Mouse (Mus musculus) C2C12 (cell line): ENCODE results near the gene Gpr4. TPM values are rescaled to one million over a fixed set of nuclear protein-coding genes. Genes with fewer than 3 reads are reported as not detected.

Experiments
- H3K27me3 ChIP-seq: one replicate; pipeline ENCODE4 v1.6.1; 2011; ENCODE audit not compliant: control insufficient read depth, insufficient read depth, insufficient read length
- H3K36me3 ChIP-seq: one replicate; pipeline ENCODE4 v1.6.1; 2011; ENCODE audit not compliant: control insufficient read depth, insufficient read depth
- H3K4me3 ChIP-seq: one replicate; pipeline ENCODE4 v1.5.1; 2011; ENCODE audit warnings: mild to moderate bottlenecking, control low read depth; ENCODE audit not compliant: poor library complexity, insufficient read depth, severe bottlenecking
- H3K79me2 ChIP-seq: one replicate; pipeline ENCODE4 v1.6.1; 2011; ENCODE audit not compliant: control insufficient read depth, insufficient read depth
- H3K79me3 ChIP-seq: one replicate; pipeline ENCODE4 v1.6.1; 2011; ENCODE audit warnings: low read depth, control low read depth
- H3ac ChIP-seq: one replicate; pipeline ENCODE3; 2011; ENCODE audit warnings: low read depth; ENCODE audit not compliant: control insufficient read depth, insufficient read length
- CEBPB ChIP-seq: IDR thresholded peaks from one replicate; pipeline ENCODE4 v1.6.1; 2011; ENCODE audit warnings: low read depth, mild to moderate bottlenecking, control low read depth, moderate library complexity
- CTCF ChIP-seq: IDR thresholded peaks from one replicate; pipeline ENCODE4 v1.5.1; 2011; ENCODE audit not compliant: control insufficient read depth, insufficient read depth, insufficient read length
- FOSL1 ChIP-seq: IDR thresholded peaks from one replicate; pipeline ENCODE4 v1.8.0; 2011; ENCODE audit warnings: mild to moderate bottlenecking, low read length; ENCODE audit not compliant: poor library complexity, insufficient read depth, severe bottlenecking
- MAX ChIP-seq: IDR thresholded peaks from one replicate; pipeline ENCODE4 v1.6.1; 2011; ENCODE audit warnings: mild to moderate bottlenecking, control low read depth
- MYOD1 ChIP-seq: IDR thresholded peaks from one replicate; pipeline ENCODE4 v1.6.1; 2011; ENCODE audit warnings: low read depth; ENCODE audit not compliant: control insufficient read depth, insufficient read length
- MYOG ChIP-seq: IDR thresholded peaks from one replicate; pipeline ENCODE4 v1.6.1; 2011; ENCODE audit not compliant: control insufficient read depth, insufficient read length; ENCODE audit errors: extremely low read depth
- USF1 ChIP-seq: IDR thresholded peaks from one replicate; pipeline ENCODE4 v1.6.1; 2011; ENCODE audit warnings: low read depth, mild to moderate bottlenecking, control low read depth, moderate library complexity
- polyA plus RNA-seq: library from polyadenylated mRNA; unstranded; fragments of >200 nt; fragmentation: generic; extraction: Trizol; gene quantifications from one replicate; pipeline ENCODE4 v1.2.1, GENCODE M21; 2012; ENCODE audit warnings: missing spikeins

Gpr4 gene
- polyA plus RNA-seq, 1 experiment: 0.05 TPM

- H3K36me3 ChIP-seq: no peaks in the 10 kb centered on the region
- no peak overlapping the region for H3ac ChIP-seq
- peaks cover 72% of the 10 kb centered on the region for H3K79me2 ChIP-seq
- TF ChIP-seq MYOD1 (no peak), CTCF (no peak), USF1 (no peak), MYOG (no peak), CEBPB (no peak)
- no peaks in the 10 kb centered on the region for H3K27me3 ChIP-seq
- no peak overlapping the region for H3K4me3 ChIP-seq
- H3K79me3 ChIP-seq: peaks cover 48% of the 10 kb centered on the region
Observed at GRCm38 (mm10) chr7:19230899-19231298, 18.6 kb downstream of the Gpr4 start.

- no peaks in the 10 kb centered on the region for H3K27me3 ChIP-seq
- no peak overlapping the region for H3ac ChIP-seq
- H3K36me3 ChIP-seq: no peaks in the 10 kb centered on the region
- peaks cover 48% of the 10 kb centered on the region for H3K79me3 ChIP-seq
- TF ChIP-seq MAX: no peak
- H3K4me3 ChIP-seq: no peak overlapping the region
- peaks cover 81% of the 10 kb centered on the region for H3K79me2 ChIP-seq
Observed at GRCm38 (mm10) chr7:19231849-19232248, 19.5 kb downstream of the Gpr4 start.

GRCm38 (mm10) chr7:19234652-19235051 is 22.3 kb downstream of the Gpr4 start:
- H3K36me3 ChIP-seq: no peaks in the 10 kb centered on the region
- peaks cover 45% of the 10 kb centered on the region for H3K79me3 ChIP-seq

GRCm38 (mm10) chr7:19235092-19235671 is 22.8 kb downstream of the Gpr4 start:
- Histone ChIP-seq H3K79me2 (peaks cover 86% of the 10 kb centered on the region), H3ac (no peak overlapping the region), H3K36me3 (no peaks in the 10 kb centered on the region), H3K79me3 (peaks cover 42% of the 10 kb centered on the region), H3K4me3 (no peak overlapping the region), H3K27me3 (no peaks in the 10 kb centered on the region)
- no peak for TF ChIP-seq CEBPB
- TF ChIP-seq MAX: no peak
- TF ChIP-seq FOSL1: no peak
- TF ChIP-seq MYOG: no peak
- no peak for TF ChIP-seq MYOD1
- TF ChIP-seq USF1: no peak
- TF ChIP-seq CTCF: no peak

More at GRCm38 (mm10) chr7:19234652-19235051, 22.3 kb downstream of the Gpr4 start:
- Histone ChIP-seq H3K79me2 (peaks cover 86% of the 10 kb centered on the region), H3K4me3 (no peak overlapping the region), H3ac (no peak overlapping the region), H3K27me3 (no peaks in the 10 kb centered on the region)
- TF ChIP-seq MYOD1 (peak; percentile 85), CTCF (no peak)

GRCm38 (mm10) chr7:19236411-19236810 is 24.1 kb downstream of the Gpr4 start:
- TF ChIP-seq USF1: no peak
- no peak for TF ChIP-seq CTCF
- no peak for TF ChIP-seq MYOD1
- TF ChIP-seq MYOG: no peak
- no peak for TF ChIP-seq FOSL1
- no peak for TF ChIP-seq MAX
- TF ChIP-seq CEBPB: no peak
- H3K4me3 ChIP-seq: no peak overlapping the region

GRCm38 (mm10) chr7:19238344-19238743 is 26.0 kb downstream of the Gpr4 start:
- no peaks in the 10 kb centered on the region for H3K27me3 ChIP-seq
- peaks cover 77% of the 10 kb centered on the region for H3K79me2 ChIP-seq
- peaks cover 26% of the 10 kb centered on the region for H3K79me3 ChIP-seq
- no peak for TF ChIP-seq CTCF
- TF ChIP-seq MAX: no peak
- no peak for TF ChIP-seq MYOD1
- TF ChIP-seq CEBPB: no peak
- TF ChIP-seq USF1: no peak
- no peak for TF ChIP-seq FOSL1
- TF ChIP-seq MYOG: no peak
- no peak overlapping the region for H3ac ChIP-seq
- H3K4me3 ChIP-seq: no peak overlapping the region
- no peaks in the 10 kb centered on the region for H3K36me3 ChIP-seq

More at GRCm38 (mm10) chr7:19236411-19236810, 24.1 kb downstream of the Gpr4 start:
- peaks cover 86% of the 10 kb centered on the region for H3K79me2 ChIP-seq
- no peaks in the 10 kb centered on the region for H3K27me3 ChIP-seq
- peaks cover 39% of the 10 kb centered on the region for H3K79me3 ChIP-seq
- no peak overlapping the region for H3ac ChIP-seq
- H3K36me3 ChIP-seq: no peaks in the 10 kb centered on the region
